Mouse (Mus musculus) heart, postnatal 10 days (tissue): Measurements from ENCODE around the gene Evl. TPM values are rescaled to one million over a fixed set of nuclear protein-coding genes. Genes with fewer than 3 reads are reported as not detected.

Source experiments
- DNase-seq, 2 experiments: peaks; one replicate each; pipeline ENCODE4 v3.0.0; 2021
- intact Hi-C: fragments of 180-260 bp; cut with DNase I; formaldehyde crosslinking; loops from one replicate; pipeline ENCODE4 v1.15.1; 2025
- total RNA-seq, 2 experiments: library from RNA; stranded (reverse); gene quantifications; 2 replicates each; pipeline ENCODE4 v1.2.3; 2021

Evl gene
- total RNA-seq, 2 experiments from 2014 or later = 116 to 118 TPM

GRCm38 (mm10) chr12:108639126-108639525 is 84.6 kb downstream of the Evl start:
- DNase-seq = no peak
- intact Hi-C loops = no loop called here

GRCm38 (mm10) chr12:108642019-108642418 is 87.5 kb downstream of the Evl start:
- intact Hi-C loops = no loop called here
- DNase-seq = no peak

- intact Hi-C loops = no loop called here
- DNase-seq = no peak
These were observed 91.7 kb downstream of the Evl start for GRCm38 (mm10) chr12:108646234-108646633.

- DNase-seq = no peak
- intact Hi-C loops = no loop called here
These were observed 93.3 kb downstream of the Evl start for GRCm38 (mm10) chr12:108647784-108648183.

- DNase-seq = peak; percentile 67 to 73
- intact Hi-C loops = no loop called here
These were observed 96.6 kb downstream of the Evl start for GRCm38 (mm10) chr12:108651053-108651660.

- intact Hi-C loops = no loop called here
- no peak for DNase-seq
These were observed 99.1 kb downstream of the Evl start for GRCm38 (mm10) chr12:108653358-108654335.

- DNase-seq = peak; percentile 58 to 75
These were observed 102.8 kb downstream of the Evl start for GRCm38 (mm10) chr12:108657350-108657749.

GRCm38 (mm10) chr12:108668606-108669235 is 114.2 kb downstream of the Evl start:
- intact Hi-C loops = no loop called here
- peak; percentile 44 to 47 for DNase-seq

More at GRCm38 (mm10) chr12:108657350-108657749, 102.8 kb downstream of the Evl start:
- intact Hi-C loops = loop anchor here (5.0 kb wide), 1 partner anchor 105 kb away; the partner anchor contains the start of gene Evl

GRCm38 (mm10) chr12:108671541-108671940 is 117.0 kb downstream of the Evl start:
- no peak for DNase-seq
- intact Hi-C loops = no loop called here

- DNase-seq = no peak
- intact Hi-C loops = no loop called here
These were observed 118.4 kb downstream of the Evl start for GRCm38 (mm10) chr12:108672908-108673307.

- intact Hi-C loops = no loop called here
- no peak for DNase-seq
These were observed 119.0 kb downstream of the Evl start for GRCm38 (mm10) chr12:108673546-108673945.

- peak; percentile 85 to 87 for DNase-seq
- intact Hi-C loops = no loop called here
These were observed 120.0 kb downstream of the Evl start for GRCm38 (mm10) chr12:108674502-108674901.

GRCm38 (mm10) chr12:108674916-108675315 is 120.4 kb downstream of the Evl start:
- intact Hi-C loops = no loop called here
- no peak for DNase-seq

- no peak for DNase-seq
- intact Hi-C loops = no loop called here
These were observed 121.3 kb downstream of the Evl start for GRCm38 (mm10) chr12:108675614-108676401.

GRCm38 (mm10) chr12:108677116-108677515 is 122.6 kb downstream of the Evl start:
- intact Hi-C loops = no loop called here
- DNase-seq = no peak

GRCm38 (mm10) chr12:108678366-108678765 is 123.8 kb downstream of the Evl start:
- no peak for DNase-seq
- intact Hi-C loops = no loop called here

- DNase-seq = no peak
- intact Hi-C loops = no loop called here
These were observed 126.3 kb downstream of the Evl start for GRCm38 (mm10) chr12:108680861-108681260.

GRCm38 (mm10) chr12:108682240-108683023 is 127.9 kb downstream of the Evl start:
- intact Hi-C loops = no loop called here

GRCm38 (mm10) chr12:108686463-108686862 is 131.9 kb downstream of the Evl start:
- intact Hi-C loops = loop anchor here (5.0 kb wide), 1 partner anchor 71 kb away; no protein-coding TSS in a partner anchor
- no peak for DNase-seq

More at GRCm38 (mm10) chr12:108682240-108683023, 127.9 kb downstream of the Evl start:
- no peak for DNase-seq
